Mouse (Mus musculus) C2C12 (cell line): ENCODE results near the gene Muc15.

ENCODE experiments used
- CEBPB ChIP-seq: IDR thresholded peaks from one replicate; pipeline ENCODE4 v1.6.1; 2011; ENCODE audit warnings: low read depth, mild to moderate bottlenecking, control low read depth, moderate library complexity
- CTCF ChIP-seq: IDR thresholded peaks from one replicate; pipeline ENCODE4 v1.5.1; 2011; ENCODE audit not compliant: control insufficient read depth, insufficient read depth, insufficient read length
- MAX ChIP-seq: IDR thresholded peaks from one replicate; pipeline ENCODE4 v1.6.1; 2011; ENCODE audit warnings: mild to moderate bottlenecking, control low read depth
- MYOD1 ChIP-seq: IDR thresholded peaks from one replicate; pipeline ENCODE4 v1.6.1; 2011; ENCODE audit warnings: low read depth; ENCODE audit not compliant: control insufficient read depth, insufficient read length
- MYOG ChIP-seq: IDR thresholded peaks from one replicate; pipeline ENCODE4 v1.6.1; 2011; ENCODE audit not compliant: control insufficient read depth, insufficient read length; ENCODE audit errors: extremely low read depth
- USF1 ChIP-seq: IDR thresholded peaks from one replicate; pipeline ENCODE4 v1.6.1; 2011; ENCODE audit warnings: low read depth, mild to moderate bottlenecking, control low read depth, moderate library complexity

DNA sequence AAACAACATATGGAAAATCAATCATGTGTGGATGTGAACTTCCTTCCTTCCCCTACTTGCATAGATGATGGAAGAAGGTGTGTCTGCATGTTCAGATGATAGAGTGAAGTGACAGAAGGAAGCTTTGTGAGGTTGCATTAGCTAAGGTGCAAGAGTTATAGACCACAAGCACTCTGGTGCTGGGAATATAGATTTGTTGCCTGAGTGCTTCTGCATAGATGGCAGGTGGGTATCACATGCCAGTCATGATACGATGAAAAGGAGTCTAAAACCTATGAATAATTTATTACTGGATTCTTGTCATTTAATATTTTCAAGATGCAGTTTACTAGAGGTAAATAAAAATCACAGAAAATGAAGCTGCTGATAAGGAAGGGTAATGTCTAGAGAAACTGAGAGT is 18.6 kb downstream of the Muc15 start:
- TF ChIP-seq CTCF (no peak), CEBPB (no peak), MAX (no peak), MYOD1 (no peak), USF1 (no peak), MYOG (no peak)
